Mouse (Mus musculus): ENCODE measurements around the gene Rbm14. TPM values are rescaled to one million over a fixed set of nuclear protein-coding genes. Genes with fewer than 3 reads are reported as not detected.

Rbm14 gene
- polyA plus RNA-seq, 1 experiment = 158 TPM

DNA sequence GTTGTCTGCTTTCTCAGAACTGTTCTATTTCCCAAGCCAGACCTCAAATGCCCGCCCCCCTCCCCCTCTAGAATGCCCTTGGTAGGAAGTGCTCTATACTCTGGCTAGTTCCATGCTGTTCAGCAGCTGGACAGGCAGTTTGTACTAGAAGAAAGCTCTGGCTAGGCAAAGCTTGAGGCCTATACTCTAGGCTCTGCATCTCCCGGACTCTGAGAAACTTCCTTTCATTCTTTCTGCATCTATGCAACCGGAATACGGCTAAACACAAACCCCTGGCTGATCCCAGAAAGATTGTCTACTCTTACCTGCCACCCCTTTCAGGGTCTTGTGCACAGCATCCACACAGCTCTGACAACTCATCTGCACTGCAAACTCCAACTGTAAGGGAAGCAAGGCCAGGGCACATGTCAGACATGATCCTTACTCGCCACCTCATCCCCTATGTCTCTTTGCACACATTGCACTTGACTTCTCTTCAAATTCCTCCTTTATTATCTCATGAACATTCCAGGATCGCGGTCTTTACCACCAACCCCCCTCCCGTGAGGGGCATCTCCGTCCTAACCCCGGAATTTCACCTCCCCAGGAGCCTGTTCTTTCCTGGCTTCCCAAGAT, 27.2 kb upstream of the Rbm14 start:
- Histone ChIP-seq H3K4me1 (replicated peaks; ENCODE audit: control insufficient read depth, insufficient read depth, low read length) (peaks cover 15% of the 10 kb centered on the region), H3K27ac (ENCODE audit: control insufficient read depth, insufficient read depth, low read length) (no peak overlapping the region), H3K36me3 (ENCODE audit: control insufficient read depth, insufficient read depth, low read length) (no peaks in the 10 kb centered on the region), H3K27me3 (ENCODE audit: control insufficient read depth, insufficient read depth, low read length) (no peaks in the 10 kb centered on the region; the same call in 1 of the 2 replicates), H3K4me3 (ENCODE audit: control insufficient read depth, insufficient read depth, low read length) (peak overlapping the region; percentile 75)
- no peak for DNase-seq
- WGBS = 29% methylated on average over 10 of the region's 10 CpGs
- TF ChIP-seq CTCF (IDR thresholded peaks at IDR 0.05; ENCODE audit: borderline replicate concordance, control insufficient read depth, extremely low read depth, insufficient read depth, low read length, poor library complexity) (no peak), POLR2A (IDR thresholded peaks at IDR 0.05; ENCODE audit: control insufficient read depth, extremely low read depth, insufficient read depth, low read length, poor library complexity) (no peak)

DNA sequence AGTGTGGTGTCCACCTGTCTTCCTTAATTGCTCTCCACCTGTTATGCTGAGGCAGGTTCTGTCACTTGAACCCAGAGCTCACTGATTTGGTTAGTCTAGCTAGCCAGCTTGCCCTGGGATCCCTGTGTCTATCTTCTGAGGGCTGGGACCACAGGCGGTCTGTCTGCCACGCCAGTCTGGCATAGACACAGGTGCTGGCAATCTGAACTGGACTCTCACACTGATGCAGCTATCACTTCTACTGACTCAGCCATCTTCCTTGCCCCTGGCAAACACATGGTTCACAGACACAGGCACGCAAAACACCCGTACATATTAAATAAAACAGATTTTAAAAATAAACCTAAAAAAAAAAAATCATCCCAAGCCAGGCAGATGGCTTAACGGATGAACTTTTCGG, 25.6 kb upstream of the Rbm14 start:
- no peak for TF ChIP-seq CTCF (IDR thresholded peaks at IDR 0.05; ENCODE audit: borderline replicate concordance, control insufficient read depth, extremely low read depth, insufficient read depth, low read length, poor library complexity)
- no peak for TF ChIP-seq POLR2A (IDR thresholded peaks at IDR 0.05; ENCODE audit: control insufficient read depth, extremely low read depth, insufficient read depth, low read length, poor library complexity)
- no peak overlapping the region for H3K27ac ChIP-seq (ENCODE audit: control insufficient read depth, insufficient read depth, low read length)

DNA sequence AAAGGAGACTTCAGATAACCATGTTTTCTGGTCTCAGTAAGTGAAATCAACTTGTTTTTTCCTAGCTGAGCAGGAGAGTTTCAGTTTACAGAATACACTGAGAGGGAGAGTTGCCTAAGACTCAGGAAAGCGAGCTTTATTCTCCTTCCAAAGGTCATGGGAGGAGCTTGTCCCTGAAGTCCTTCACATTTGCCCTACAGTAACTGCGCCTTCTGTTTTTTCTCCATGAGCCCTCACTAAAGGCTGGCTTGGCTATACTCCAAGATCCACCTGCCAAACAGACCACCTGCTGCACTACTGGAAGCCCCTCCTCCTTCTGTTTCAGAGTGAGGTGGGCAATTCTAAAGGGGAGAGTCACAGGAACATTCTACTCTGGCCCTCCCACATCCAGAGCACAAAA, 24.7 kb upstream of the Rbm14 start:
- no peak for DNase-seq
- no peaks in the 10 kb centered on the region; the same call in 1 of the 2 replicates for H3K27me3 ChIP-seq (ENCODE audit: control insufficient read depth, insufficient read depth, low read length)
- H3K4me3 ChIP-seq (ENCODE audit: control insufficient read depth, insufficient read depth, low read length) = no peak overlapping the region
- H3K36me3 ChIP-seq (ENCODE audit: control insufficient read depth, insufficient read depth, low read length) = no peaks in the 10 kb centered on the region
- no peak for TF ChIP-seq CTCF (IDR thresholded peaks at IDR 0.05; ENCODE audit: borderline replicate concordance, control insufficient read depth, extremely low read depth, insufficient read depth, low read length, poor library complexity)
- 98% methylated on average over 2 of the region's 2 CpGs for WGBS
- peaks cover 15% of the 10 kb centered on the region for H3K4me1 ChIP-seq (replicated peaks; ENCODE audit: control insufficient read depth, insufficient read depth, low read length)
- H3K27ac ChIP-seq (ENCODE audit: control insufficient read depth, insufficient read depth, low read length) = no peak overlapping the region

More for the DNA sequence above, 25.6 kb upstream of the Rbm14 start:
- H3K4me3 ChIP-seq (ENCODE audit: control insufficient read depth, insufficient read depth, low read length) = no peak overlapping the region
- no peaks in the 10 kb centered on the region; the same call in 1 of the 2 replicates for H3K27me3 ChIP-seq (ENCODE audit: control insufficient read depth, insufficient read depth, low read length)
- H3K36me3 ChIP-seq (ENCODE audit: control insufficient read depth, insufficient read depth, low read length) = no peaks in the 10 kb centered on the region
- WGBS = 94% methylated on average over 6 of the region's 6 CpGs
- DNase-seq = no peak
- H3K4me1 ChIP-seq (replicated peaks; ENCODE audit: control insufficient read depth, insufficient read depth, low read length) = peaks cover 15% of the 10 kb centered on the region

DNA sequence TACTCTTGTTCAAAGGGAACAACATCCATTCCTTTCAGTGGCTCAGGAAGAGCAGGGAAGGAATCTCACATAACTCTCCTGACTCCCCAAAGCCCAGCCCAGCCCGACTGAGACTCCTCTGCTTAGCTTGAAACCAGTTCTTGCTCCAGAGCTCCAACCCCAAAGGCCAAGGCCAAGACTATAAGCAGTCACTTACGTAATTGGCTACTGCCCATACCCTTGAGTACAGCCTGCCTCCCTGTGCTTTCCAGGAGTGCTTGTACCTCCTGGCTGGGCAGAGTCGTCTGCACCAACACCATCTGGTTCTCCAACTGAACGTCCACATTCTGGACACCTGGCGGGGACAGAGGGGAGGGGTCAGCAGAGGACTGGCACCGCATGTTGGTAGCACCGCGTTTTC, 22.5 kb upstream of the Rbm14 start:
- H3K4me1 ChIP-seq (replicated peaks; ENCODE audit: control insufficient read depth, insufficient read depth, low read length) = peaks cover 7% of the 10 kb centered on the region
- H3K27ac ChIP-seq (ENCODE audit: control insufficient read depth, insufficient read depth, low read length) = no peak overlapping the region
- TF ChIP-seq CTCF (IDR thresholded peaks at IDR 0.05; ENCODE audit: borderline replicate concordance, control insufficient read depth, extremely low read depth, insufficient read depth, low read length, poor library complexity) (no peak), POLR2A (IDR thresholded peaks at IDR 0.05; ENCODE audit: control insufficient read depth, extremely low read depth, insufficient read depth, low read length, poor library complexity) (no peak)
- no peaks in the 10 kb centered on the region for H3K36me3 ChIP-seq (ENCODE audit: control insufficient read depth, insufficient read depth, low read length)
- no peak overlapping the region for H3K4me3 ChIP-seq (ENCODE audit: control insufficient read depth, insufficient read depth, low read length)
- 95% methylated on average over 8 of the region's 8 CpGs for WGBS
- no peaks in the 10 kb centered on the region for H3K27me3 ChIP-seq (ENCODE audit: control insufficient read depth, insufficient read depth, low read length)
- DNase-seq = no peak

DNA sequence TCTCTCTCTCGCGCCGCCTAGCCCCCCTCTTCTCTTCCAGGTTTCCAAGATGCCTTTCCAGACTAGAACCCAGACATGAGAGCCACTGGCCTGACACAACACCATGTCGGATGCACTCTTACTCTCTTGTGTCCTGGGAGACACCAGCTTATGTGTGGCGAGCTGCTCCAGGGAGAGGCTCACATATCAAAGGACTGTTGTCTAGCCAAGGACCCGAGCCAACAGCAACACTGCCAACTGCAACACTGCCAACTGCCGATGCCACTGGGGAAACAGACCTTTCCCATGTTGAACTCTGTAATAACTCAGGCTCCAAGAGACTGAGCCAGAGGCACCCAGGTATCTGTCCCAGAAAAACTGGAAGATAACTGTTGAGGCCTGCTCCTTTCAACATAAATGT, 17.7 kb upstream of the Rbm14 start:
- DNase-seq = no peak
- H3K27ac ChIP-seq (ENCODE audit: control insufficient read depth, insufficient read depth, low read length) = no peak overlapping the region
- H3K4me1 ChIP-seq (replicated peaks; ENCODE audit: control insufficient read depth, insufficient read depth, low read length) = no peaks in the 10 kb centered on the region
- no peaks in the 10 kb centered on the region for H3K36me3 ChIP-seq (ENCODE audit: control insufficient read depth, insufficient read depth, low read length)
- H3K4me3 ChIP-seq (ENCODE audit: control insufficient read depth, insufficient read depth, low read length) = no peak overlapping the region
- 94% methylated on average over 7 of the region's 7 CpGs for WGBS
- TF ChIP-seq CTCF (IDR thresholded peaks at IDR 0.05; ENCODE audit: borderline replicate concordance, control insufficient read depth, extremely low read depth, insufficient read depth, low read length, poor library complexity) (no peak), POLR2A (IDR thresholded peaks at IDR 0.05; ENCODE audit: control insufficient read depth, extremely low read depth, insufficient read depth, low read length, poor library complexity) (no peak)
- H3K27me3 ChIP-seq (ENCODE audit: control insufficient read depth, insufficient read depth, low read length) = no peaks in the 10 kb centered on the region

DNA sequence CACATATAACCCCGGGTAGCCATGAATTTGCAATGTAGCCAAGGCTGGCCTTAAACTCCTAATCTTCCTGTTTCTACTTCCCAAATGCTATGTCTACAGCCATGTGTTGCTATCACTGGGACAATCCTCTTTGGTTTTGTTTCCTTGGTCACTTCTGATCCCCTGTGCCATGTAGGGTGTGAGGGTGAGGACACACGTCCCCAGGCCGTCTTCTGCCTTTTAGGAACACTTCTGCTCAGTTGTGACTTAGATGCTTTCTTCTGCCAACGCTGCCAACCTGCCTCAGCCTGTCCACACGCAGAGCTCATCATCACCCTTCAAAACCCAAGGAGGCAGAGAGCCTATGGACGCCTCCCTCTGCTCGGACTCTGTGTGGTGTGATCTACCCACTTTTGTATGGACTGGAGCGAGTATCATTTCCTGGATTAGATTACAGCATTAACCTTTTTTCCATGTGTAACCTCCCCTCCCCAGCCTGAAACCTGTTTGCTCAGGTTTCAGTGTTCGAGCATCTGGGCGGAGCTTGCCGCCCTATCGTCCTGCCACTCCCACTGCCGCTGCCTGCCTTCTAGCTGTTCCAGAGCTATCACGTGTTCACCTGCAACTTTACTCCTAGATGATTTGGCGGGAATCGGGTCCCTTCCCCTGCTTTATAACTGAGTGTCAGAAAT, 17.1 kb upstream of the Rbm14 start:
- no peak for DNase-seq
- Histone ChIP-seq H3K27me3 (ENCODE audit: control insufficient read depth, insufficient read depth, low read length) (no peaks in the 10 kb centered on the region), H3K36me3 (ENCODE audit: control insufficient read depth, insufficient read depth, low read length) (no peaks in the 10 kb centered on the region), H3K27ac (ENCODE audit: control insufficient read depth, insufficient read depth, low read length) (no peak overlapping the region), H3K4me1 (replicated peaks; ENCODE audit: control insufficient read depth, insufficient read depth, low read length) (no peaks in the 10 kb centered on the region), H3K4me3 (ENCODE audit: control insufficient read depth, insufficient read depth, low read length) (no peak overlapping the region)
- TF ChIP-seq CTCF (IDR thresholded peaks at IDR 0.05; ENCODE audit: borderline replicate concordance, control insufficient read depth, extremely low read depth, insufficient read depth, low read length, poor library complexity) (no peak), POLR2A (IDR thresholded peaks at IDR 0.05; ENCODE audit: control insufficient read depth, extremely low read depth, insufficient read depth, low read length, poor library complexity) (no peak)
- WGBS = 92% methylated on average over 16 of the region's 16 CpGs

Data from thymus, adult 2 months (tissue).